Mouse (Mus musculus): ENCODE data around the gene Mreg.
A peak's percentile ranks its signal among the peaks of the same experiment; 100 is the strongest.

Mreg gene

DNA sequence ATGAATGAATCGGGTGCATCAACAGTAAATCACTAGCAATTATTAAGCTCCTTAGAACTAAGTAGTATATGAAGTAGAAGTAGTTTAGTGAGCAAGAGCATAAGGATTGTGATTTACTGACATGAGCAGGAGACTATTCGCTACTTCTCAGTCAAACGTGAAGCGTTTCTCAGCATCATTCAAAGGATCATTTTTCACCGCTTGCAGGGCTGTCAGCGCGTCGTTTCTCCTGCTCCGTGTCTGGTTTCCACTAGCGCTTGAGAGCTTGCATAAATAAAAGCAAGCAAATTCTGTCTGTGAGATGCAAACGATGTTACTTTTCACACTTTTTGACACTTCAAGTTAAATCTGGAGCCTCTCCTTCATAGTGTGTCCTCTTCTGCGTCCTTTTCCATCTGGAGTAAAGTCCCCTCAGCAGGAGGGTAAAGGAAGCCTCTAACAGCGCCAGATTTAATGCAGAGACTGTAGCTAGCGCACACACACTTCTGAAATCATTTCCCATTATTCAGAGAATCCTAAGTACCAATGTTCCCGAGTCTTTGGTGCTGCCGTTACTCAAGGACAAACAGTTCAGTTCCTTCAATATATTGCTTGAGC lies 23.9 kb downstream of the Mreg start:
- no peak for DNase-seq

DNA sequence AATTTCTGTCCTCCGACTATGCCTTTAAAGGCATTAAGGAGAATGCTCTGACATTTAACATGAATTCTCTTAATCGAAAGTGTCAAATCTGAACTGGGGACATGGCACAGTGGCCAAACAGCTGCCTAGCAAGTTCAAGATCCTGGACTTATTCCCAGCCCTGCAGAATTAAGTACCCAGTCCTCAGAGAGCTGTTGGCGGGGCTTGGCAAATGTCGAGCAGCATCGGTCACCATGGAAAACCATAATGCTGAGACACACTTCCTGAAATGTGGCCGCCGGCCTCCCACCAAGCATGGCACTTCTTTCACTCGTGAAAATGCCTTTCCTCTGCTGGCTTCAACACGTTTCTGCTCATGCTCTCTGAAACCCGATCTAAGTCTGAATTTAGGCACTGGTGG lies 24.6 kb downstream of the Mreg start:
- DNase-seq: no peak

DNA sequence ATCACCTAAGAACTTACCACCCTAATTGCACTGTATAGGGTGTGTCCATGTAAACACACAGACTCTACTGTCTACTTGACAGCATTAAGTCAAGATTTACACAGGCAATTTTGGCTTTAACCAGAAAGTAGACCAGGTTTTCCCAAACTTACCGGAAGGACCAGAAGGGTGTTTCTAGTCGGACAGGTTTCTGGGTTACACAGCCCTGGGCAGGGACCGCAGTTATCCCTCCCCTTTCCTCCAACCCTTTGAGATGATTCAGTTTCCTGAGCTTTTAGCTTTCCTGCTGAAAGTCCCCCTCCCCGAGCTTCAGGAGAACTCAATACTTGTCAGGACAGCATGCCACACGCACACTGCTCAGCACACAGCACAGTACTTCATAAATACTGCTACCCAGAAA lies 26.0 kb downstream of the Mreg start:
- no peak for DNase-seq

DNA sequence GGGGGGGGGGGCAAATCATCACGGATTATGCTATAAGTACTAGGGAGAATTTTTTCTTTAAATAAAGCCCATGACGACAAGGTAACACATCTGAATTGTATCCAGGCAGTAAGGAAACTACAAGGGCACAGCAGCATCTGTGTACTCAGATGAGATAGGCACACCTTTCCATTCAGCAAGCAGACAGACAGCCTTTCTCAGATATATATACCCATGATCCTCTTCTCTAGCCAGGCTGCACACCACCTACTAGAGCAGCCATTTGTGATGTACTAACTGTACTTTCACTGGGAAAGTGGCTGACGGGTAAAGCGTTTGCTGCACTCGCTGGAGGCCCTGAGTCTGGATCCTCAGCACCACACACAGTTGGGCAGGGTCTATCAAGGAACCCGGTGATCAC lies 28.6 kb downstream of the Mreg start:
- DNase-seq: no peak

DNA sequence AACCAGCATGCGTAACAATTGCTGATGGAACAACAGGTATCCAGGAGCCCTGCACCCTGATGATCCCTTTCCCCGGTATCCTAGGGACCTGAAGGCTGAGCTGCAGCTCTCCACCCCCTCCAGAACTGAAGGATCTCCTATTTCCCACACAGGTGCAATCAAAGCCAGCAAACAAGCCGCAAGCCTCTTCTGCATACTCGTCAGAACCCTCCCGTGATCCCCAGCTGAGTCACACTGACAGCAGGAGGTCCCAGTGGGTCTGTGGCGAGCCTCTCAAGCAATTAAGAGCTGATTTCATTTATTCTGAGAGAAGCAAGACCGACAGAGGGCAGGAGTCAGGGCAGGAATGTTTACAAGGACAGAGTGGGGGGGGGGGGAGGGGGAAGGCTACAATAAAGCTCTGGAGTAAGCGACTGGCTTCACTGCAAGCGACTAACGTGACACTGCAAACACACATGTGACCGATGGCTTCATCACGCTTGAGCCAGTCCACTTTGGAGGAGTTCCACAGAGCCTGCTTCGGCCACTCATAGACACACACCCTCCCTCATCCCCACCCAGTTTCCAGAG lies 29.1 kb downstream of the Mreg start:
- no peak for DNase-seq

DNA sequence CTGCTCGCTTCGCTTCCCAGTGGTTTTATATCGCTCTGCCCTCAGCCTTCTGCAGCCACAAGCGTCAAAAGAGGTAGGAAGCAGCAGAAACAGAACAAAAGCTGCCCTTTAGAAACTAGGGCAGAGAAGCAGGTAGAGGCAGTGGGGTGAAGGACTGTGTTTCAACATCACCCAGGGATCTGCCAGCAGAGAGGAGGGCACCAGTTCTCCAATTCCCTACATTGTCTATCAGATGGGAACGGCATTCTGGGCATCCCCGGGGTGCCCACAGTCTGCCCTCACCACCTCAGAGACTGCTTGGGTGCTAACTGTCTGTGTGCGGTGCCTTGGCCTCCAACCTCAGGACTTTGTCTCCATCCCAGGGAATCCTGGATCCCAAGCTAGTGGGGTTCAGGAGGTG lies 32.2 kb downstream of the Mreg start:
- no peak for DNase-seq

DNA sequence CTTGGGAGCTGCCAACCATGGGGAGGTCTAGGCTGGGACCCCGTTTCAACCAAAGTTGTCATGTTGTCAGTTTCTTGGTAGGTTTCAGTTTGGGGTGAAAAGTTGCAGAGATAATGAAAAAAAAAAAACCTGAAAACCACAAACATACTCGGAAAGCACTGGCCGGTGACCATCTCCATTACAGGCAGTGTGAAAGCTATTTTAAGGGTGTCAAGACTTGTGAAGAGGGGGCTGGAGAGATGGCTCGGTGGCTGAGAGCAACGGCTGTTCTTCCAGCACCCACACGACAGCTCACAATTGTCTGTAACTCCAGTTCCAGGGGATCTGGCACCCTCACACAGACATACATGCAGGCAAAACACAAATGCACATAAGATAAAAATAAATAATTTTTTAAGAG lies 35.9 kb downstream of the Mreg start:
- no peak for DNase-seq

DNA sequence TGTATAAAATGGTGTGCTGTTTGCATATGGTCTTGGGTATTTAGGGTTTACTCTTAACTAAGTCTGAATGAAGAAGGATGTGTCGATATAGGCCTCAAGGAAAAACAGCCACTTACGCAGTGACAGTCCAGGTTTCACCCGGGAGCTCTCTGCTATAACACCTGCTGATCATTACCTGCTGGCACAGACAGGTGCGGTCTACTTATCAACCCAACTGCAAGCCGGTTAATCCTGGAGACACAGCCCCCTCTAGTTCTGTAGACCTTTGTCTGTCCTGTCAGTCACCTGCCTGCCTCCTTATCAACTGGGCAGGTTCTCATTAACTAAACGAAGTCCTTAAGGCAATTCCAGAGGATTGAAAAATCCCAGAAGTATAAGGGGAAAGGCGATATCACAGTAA lies 37.9 kb downstream of the Mreg start:
- no peak for DNase-seq

DNA sequence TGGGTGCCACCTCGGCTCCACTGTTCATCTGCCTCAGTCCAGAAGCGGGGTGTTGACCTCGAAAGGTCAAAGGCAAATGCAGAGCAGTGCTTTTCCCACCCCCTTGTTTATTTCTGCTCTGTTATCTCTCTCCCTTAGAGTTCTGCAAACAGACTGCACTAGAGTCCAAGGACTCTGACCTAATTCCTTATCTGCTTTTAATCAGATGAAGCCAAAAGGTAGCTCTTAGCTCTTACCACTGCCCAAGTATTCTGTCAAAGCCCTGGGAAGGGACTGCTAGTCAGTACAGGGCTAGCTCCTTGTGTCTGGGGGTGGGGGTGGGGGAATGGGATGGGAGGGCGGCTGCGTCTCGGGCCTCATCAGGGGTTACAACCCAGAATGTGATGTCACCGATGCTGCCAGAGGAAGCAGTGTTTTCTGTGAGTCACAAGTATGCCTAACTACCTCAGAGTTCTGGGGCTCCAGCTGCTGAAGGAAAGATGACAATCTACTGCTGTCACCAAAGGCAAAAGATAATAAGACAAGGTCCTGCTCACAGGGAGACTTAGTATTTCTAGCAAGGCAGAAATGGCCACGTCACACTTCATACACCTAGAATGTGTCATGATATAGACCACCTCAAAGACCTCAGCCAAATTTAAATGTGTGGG lies 38.6 kb downstream of the Mreg start:
- no peak for DNase-seq

DNA sequence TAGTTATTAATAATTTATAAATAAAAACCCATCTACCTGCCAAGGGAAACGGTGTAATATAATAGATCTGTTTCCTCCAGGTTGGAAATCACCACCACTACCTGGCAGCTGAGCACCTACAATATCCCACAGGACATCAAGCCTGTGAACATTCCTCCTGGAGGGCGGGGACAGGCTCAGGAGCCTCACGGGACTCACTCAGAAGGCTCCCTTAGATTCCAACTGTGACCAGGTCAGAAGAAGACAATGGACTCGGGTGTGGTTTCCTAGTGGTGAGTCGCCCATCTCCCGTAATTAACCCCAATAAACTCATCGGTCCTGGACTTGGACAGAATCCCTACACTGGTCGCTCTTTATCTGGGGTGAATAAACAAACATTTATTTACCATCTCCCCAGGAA lies 39.3 kb downstream of the Mreg start:
- DNase-seq: no peak

DNA sequence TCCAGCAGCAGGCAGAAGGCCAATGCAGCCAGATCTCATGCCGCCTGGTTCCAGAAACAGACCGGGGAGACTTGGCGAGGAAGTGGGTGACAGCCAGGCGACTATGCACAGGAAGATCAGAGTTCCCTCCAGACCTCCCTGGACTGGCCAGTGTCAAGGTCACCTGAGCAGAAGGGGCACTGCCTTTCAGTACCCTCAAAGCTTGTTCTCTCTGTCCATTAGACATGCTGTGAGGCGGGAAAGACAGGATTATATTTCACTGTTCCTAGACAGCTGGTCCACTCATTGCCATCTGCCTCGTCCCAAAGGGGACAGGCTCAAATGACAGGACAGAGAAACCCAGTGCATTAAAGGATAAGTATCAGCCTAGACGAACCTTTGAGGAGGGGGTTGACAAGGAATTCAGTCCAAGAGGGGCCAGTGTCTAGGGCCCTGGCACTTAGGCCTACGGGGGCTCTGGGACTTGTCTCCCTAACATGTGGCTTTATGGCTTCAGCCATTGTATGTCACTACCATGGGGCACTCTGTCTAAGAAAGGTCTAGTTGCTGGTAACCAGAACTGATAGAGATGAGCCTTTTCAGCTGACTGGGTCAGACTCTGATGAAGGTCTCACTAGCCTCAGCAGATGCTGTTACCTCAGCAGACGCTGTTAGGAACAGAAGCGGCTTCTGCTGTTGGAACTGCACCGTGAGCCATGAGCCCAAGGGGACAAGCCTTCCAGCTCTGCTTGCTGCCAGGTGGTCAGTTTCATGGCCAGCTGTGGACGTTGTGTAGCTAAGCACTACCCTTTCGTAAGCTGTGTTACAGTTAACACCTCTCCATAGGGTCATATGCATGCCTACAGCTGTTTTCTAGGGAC lies 40.9 kb downstream of the Mreg start:
- DNase-seq: no peak

DNA sequence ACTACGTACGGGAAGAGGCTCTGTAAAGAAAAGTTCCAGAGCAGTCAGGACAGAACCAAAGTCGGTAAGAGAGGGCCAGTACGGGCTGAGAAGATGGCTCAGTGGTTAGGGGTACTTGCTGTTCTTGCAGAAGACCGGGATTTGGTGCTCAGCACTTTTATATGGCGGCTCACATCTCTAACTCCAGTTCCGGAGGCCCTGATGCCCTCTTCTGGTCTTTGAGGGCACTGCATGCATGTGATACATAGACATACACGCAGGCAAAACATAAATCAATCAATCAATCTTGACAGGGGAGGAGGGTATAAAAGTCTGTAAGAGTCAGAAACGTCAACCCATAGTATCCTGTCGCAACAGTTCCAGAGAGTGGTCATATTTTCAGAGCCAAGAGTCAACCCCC lies 45.1 kb downstream of the Mreg start:
- no peak for DNase-seq

DNA sequence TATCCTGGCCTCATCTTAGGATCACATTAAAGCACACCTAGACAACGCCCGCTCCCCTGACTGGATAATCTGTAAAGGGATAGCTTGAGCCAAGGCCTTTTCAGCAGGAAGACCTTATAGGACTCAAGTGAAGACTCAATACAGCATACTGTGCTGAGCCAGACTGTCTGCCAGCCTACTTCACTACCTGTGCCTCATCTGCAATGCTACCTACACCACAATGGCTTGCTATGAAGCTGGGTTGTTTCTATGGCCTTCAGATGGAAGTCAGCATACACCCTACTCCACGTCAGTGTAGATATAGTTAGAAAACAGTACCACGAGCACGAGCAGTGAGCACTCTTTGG lies 45.7 kb downstream of the Mreg start:
- no peak for DNase-seq

DNA sequence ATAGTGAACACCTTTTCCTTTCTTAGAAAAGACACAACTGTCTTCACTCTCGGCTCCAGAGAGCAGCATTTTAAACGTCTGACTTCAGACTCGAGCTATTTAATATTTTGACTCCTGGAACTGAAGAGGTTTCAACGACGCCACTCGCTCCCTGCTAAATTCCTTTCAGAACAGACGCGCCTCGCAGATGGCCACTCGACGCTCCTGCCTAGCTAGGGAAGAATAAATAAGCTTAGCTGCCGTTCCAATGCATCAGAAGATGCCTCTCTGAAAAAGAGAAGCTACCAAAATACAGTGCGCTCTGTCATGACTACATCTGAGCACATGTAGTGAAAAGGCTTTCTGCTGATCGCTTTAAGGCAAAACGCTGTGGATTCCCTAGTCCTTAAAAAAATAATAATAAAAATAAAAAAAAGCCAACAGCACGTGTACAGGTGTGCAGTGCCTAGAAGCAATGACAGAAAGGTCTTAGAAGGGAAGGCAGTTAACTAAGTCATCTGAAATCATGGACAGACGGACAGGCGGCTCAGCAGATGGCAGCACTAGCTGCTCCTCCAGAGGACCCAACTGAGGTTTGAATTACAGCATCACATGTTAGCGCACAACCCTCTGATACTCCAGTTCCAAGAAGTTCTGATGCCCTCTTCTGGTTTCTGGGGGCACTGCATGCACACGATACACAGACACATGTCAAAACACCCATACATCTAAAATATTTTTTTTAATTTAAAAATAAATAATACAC lies 46.2 kb downstream of the Mreg start:
- DNase-seq: no peak

DNA sequence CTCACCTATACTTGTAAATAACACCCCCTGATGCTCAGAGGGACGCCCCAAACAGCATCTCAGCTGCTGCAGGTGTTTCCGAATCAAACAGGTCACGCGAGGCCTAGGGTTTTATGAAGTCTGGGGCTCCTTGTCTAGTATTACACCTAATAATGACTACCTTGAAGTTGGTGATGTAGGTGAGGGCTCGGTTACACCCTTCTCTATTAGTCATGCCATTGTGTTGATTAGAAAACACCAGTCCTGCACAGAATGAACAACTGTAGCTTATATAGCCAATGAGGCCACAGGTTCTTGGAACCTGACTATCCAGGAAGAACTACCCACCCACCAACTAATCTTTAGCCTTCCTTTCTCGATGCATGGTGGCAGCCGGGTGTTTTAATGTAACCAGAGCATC lies 51.8 kb downstream of the Mreg start:
- no peak for DNase-seq

DNA sequence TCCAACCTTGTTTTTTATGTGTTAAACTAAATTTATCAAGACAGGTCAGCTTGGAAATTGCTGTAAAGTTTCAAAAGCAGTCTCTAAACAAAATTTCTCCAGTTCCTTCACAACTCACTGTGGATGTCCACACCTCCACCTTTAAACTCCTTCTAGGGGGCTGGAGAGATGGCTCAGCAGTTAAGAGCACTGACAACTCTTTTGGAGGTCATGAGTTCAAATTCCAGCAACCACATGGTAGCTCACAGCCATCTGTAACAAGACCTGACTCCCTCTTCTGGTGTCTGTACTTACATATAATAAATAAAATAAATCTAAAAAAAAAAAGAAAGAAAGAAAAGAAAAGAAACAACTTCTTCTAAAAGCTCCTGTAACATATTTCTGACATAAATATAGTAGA lies 67.1 kb downstream of the Mreg start:
- DNase-seq: no peak

DNA sequence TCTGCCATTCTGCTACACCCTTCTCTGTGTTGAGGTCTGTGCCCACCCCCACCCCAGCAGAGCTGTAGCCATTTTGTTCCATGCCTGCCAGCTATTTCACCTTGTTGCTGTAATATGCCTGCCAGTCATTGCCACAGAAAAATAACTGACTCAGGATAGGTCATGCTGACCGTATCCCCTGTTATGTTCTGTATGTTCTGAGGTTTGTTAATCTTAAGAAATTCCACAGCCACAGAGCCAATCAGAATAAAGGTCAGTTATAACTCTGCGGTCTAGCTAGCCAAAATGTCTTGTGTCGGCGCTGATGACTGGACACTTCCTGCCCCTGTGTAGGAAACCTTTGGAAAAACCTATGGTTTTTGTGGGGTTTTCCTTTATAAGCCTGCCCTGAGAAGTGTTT lies 67.7 kb downstream of the Mreg start:
- DNase-seq: no peak

DNA sequence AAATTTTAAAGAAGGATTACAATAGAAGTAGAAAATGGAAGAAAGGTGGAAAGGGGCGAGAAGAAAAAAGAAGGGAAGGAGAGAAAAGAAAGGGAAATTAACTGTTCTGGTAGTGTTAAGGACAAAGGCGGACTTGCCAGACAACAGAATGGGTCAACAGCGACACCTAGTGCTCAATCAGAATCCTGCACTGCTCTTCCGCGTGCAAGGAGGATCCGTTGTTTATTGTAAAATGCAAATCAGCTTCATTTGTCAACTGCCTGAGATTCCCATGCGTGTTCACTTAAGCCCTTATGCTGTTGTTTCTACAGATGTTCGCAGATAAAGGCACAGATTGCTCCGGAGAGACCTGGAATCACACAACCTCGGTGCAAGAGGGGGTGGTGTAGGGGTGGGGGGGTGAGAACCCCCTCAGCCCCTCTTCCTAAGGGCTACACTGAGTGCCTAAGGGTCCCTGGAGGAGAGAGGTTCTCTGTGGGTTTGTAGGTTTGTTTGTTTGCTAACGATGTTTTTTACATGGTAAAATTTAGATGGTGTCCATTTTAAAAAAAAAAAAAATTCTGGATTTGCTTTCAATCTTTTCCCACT lies 70.1 kb downstream of the Mreg start:
- DNase-seq: no peak

DNA sequence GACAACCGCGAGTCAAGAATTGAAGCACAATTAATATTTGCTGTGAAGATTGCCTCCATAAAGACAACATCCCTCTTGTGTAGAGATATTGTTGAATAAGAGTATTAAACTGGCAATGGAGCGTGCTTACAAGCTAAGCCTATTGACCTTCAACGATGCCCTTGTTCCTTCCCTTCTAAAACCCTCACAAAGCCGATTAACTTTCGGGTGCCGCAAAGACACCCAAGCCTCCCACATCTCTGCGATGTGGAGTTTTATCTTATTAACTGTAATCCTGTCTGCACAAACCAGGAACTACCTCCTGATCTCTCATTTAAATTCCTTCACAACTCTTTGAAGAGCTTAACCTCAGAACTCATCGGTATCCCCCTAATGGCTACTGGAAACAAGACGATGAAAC lies 76.0 kb downstream of the Mreg start:
- no peak for DNase-seq

DNA sequence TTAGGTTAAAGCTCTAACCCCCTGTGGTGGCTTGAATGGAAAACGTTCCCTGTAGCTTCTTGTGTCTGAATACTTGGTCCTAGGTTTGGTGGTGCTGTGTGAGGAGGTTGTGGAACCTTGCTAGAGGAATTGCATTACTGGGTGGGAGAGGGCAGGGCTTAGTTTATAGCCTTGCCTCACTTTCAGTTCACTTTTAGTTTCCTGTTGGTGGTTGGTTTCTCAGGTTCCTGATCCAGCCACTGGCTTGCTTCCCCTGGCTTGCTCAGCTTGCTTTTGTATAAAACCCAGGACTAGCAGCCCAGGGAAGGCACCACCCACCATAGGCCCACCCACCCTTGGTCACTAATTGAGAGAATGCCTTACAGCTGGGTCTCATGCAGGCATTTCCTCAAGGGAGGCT lies 77.6 kb downstream of the Mreg start:
- DNase-seq: no peak

DNA sequence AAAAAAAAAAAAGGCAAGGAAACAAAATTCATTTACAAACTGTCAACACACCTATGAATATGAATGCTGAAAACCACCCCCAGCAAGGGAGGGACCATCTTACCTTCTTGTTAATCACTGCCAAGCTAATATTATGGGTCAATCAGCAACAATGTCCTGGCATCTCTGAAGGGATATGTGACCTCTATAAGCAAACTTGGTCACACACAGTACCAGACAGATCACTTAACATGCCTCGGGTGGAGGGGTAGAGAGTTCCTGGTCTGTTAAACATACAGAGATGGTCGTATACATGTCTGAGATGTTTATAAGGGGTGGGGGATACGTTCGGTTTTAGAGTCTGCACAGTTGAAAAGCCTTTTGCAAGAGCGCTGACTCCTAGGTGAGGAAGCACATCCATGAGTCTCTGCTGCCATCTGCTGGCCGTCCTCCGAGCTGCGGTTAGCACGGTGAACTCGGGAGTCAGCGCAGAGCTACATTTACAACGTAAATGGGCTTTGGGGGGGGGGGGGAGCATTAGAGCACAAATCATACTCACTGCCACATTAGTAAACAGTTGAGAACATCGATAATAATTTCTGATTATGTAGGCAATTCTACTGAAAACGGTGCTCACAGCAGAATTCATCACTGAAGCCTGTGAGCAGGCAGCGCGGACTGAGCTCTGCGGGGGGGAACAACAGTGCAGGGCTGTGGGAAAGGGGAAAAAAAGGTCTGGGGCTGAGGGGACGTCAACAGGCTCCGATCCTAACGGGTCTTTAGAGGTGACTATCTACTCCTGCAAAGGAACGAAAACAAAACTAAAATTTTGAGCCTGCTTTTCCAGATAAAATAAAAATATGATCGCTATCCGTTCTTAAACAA lies 88.4 kb downstream of the Mreg start:
- DNase-seq: peak; percentile 25 to 30

DNA sequence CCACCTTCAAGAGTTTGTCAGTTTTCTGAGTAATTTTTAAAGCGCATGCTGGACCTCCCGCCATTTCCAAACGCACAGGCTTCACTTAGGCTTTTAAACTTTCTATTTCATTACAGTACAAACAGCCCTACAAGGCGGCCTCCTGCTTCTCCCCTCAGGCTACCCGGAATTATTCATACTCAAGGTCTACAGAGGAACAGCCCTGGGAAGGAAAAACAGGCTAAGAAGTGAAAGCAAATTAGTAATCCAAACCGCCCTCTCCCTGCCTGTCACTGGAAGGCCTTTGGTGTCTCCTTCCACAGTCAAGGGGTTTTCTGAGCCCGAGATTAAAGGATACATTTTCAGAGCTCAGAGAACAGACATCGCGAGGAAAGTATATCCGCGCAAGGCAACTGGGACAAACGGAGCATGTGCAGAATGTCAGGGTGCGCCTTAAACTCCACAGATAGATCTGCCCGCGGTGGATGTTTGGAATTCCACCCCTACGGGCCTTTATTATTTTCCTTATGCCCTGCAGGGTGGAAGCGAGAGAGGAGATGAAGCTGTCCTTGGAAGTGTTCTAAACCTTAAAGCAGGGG lies 90.4 kb downstream of the Mreg start:
- DNase-seq: no peak
